Mouse (Mus musculus) CH12F3 (cell line): ENCODE measurements around the gene Ercc6l2.
"Not testable (repeated sequence)": the region's sequence is repeated elsewhere in the genome, so short reads cannot be mapped to it uniquely, and the experiment has no call there.

Source experiments
- in situ Hi-C: fragments of 300-500 bp; cut with MboI; formaldehyde crosslinking; loops from 2 replicates; pipeline ENCODE4 v1.14.3; 2020; ENCODE audit warnings: low sequenced_read_pairs

Ercc6l2 gene

DNA sequence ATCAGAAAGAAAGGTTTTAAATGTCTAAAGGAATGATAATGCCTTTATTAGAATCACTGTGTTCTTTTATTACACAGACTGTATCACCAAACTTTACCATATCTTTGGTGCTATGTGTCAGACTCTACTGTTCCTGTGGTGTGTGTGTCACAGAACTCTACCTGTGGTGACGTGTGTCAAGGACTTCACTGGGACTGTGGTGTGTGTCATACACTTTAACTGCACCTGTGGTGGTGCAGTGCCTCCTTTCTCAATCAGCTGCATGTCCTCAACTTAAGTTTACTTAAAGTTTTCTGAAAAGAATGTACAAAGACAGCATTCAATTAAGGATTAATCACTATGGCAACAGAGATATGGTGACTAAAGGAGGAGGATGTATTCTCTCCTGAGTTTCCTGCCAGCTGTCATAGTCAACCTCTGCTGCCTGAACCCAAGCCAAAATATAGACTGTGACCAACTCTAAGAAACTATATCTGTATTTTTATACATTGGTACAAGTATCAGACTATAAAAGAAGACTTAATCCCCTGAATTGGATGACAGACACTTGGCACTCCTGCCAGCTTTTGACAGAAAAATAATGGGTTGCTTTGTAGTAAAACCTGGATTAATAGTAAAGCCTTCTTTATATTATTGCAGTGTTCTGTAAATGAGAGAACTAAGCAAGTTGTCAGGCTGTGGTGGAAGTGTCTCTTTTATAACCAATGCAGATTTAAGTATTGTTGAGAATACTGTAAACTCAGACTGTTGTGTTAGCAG, 64.2 kb downstream of the Ercc6l2 start:
- in situ Hi-C loops: no loop called here

DNA sequence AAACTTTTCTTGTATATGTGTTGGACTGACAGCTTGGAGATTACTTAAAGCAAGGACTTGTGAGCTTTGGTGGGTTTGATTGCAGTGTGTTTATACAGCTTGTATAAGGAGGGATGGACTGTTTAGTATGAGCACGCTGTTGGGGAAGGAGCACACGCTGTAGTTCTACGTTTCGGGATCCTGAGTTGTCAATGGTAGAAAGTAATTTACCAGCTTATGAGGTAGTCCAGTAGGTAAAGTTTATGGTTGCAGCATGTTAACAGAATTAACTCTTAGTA, 64.8 kb downstream of the Ercc6l2 start:
- in situ Hi-C loops: no loop called here

DNA sequence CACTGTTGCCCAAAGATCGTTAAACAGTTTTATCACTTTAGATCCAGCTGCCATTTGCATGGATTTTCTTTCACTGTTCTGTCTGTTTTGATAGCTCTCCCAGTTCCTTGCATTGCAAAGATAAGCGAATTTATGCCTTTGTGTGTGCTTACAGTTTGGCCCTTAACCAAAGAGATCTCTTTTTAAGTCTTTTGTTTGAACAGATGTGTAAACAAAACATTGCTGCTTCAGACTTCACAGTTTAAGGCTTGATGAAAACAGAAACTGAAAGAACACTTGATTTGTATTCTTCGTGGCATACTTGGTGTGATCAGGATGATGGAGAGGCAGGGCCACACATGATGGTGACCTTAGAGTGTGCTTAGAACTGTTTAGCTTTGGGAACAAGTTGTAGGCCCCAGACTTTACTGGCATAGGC, 70.5 kb downstream of the Ercc6l2 start:
- in situ Hi-C loops: no loop called here

DNA sequence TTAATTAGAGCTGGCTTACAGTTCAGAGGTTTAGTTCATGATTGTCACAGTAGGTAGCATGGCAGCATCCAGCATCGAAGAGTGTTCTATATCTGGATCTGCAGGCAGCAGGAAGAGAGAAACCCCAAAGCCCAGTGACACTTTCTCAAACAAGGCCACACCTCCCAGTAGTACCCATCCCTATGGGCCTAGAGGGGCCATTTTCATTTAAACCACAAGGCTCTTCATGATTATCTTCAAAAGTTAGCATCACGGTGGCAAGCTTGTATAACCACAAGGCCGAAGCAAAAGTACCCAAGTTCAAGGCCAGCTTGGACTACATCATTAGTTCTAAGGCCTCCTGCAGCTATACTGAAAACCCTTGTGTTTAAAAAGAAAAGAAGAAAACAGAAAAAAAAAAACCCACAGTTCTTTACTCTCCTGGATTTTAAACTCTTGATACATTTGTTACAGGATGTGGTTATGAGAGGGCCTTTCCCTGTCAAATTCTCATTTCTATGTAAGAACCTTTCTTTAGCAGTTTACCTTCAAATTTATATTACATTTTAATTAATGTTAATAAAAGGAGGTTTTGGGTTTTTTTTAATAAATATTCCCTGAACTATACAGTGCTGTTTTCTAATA, 71.5 kb downstream of the Ercc6l2 start:
- in situ Hi-C loops: no loop called here

DNA sequence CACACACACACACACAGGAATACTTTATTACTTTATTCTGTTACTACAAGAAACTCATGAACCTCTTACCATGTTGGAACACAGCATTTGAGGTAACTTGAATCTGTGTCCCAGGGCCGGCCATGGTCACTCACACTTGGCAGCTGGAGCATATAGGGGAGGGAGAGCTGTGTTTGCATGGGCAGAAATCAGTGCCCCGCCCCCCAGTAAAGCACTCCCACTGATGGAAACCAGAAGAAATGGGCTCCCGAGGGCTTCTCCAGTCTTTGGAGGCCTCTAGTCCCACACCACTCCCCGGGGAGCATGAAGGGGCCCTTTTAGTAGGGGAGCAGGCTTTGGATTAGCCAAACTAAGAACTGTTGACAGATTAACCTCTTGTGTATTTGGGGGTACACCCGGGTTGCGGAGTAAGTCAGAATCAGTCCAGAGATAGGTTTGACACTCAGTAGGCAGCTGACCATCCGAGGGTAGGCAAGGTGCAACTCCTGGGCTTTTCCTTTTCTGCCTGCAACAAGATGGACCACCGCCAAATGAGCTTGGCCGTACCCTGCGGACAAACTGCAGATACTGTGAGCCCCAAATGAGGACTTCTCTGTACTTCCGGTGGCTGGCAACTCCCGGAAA, 85.8 kb downstream of the Ercc6l2 start:
- in situ Hi-C loops: no loop called here

DNA sequence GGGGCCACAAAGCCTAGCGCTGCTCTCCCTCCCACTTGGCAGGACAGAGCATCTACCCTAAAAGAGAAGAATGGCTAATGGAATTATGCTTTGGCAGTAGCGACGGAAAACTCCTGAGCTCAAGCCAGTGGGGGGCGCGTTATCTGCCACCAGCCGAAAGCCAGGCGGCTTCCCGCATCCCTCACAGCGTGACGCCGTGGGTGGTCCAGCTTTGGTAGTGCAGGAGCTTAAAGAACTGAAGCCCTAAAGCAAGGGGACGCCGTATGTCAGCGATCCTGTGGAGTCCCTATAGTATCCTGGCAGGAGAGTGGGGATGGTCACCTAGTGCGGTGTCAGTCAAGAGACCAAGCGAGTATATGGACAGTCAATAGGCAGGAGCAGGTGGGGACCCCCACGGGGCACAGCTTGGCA, 86.3 kb downstream of the Ercc6l2 start:
- in situ Hi-C loops: no loop called here

DNA sequence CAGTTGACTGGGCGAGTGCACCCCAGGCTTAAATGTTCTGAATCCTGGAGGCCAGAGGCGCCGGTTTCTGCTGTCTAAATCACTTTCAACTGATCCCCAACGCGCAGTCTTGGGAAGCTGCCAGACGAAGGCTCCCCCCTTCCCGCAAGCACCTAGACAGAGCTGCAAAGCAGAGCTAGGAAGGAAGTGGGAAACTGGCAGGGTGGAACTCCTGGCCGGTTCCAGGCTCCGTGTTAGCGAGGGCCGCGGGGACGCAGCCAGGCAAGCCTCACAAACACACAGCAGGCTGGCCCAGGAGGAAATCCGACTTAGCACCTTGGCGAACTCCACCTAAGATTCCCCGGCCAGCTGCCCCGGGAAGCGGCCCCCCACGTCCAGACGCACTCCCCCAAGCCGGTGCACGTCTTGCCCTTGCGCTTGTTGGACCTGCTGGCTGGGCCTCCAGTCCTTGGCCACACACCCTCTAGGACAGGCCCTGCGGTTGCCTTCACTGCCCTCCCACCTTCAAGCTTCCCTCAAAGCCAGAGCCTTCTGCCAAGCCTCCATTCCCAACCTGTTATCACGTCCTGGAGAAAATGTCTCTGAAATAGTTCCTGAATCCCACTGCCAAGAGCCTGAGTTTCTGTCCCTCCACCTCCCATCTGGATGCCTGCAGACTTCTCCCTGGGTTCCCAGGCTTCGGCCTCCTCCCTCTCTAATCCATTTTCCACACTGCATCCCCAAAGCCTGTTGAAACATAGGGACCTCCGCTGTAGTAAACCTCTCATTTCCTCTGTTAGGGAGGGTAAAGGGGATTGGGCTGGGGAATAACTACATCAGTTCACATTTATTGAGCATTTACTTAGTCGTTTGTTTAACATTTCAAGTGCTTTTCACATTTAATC, 86.9 kb downstream of the Ercc6l2 start:
- in situ Hi-C loops: no loop called here

DNA sequence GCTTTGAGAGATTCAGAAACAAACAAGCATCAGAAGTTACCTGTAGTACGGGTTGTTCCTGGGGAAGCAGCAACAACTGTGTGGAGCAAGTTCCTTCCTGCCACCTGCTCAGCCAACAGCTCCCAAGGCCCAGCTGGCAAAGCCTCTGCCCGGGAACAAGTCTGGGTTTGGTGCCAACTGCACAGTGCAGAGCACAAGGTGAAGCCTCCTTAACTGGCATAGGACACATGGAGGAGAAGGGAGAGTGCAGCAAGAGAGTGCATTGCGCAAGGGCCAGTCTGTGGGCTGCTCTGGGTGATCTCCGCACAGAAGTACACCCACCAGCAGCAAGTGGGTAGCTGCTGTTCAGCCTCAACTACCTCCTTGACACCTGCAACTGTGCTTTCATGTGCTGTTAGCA, 91.5 kb downstream of the Ercc6l2 start:
- in situ Hi-C loops: no loop called here

DNA sequence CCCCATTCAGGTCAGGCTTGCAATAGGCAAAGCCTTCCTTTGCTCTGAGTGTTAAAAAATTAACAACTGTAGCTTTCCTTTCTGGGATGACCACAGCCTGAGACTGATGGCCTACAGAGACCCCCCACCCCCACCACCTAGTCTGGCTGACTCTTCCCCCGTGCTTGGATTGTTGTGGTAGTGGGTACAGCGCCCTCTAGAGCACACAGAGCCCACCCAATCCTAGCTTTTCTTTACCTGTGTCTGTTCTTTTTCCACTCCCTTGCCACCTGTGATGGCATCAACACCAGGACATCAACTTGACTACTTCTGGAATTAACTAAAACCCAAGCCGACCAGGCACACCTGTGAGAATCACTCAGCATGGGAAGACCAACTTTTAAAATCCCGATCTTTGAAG, 92.4 kb downstream of the Ercc6l2 start:
- in situ Hi-C loops: no loop called here

DNA sequence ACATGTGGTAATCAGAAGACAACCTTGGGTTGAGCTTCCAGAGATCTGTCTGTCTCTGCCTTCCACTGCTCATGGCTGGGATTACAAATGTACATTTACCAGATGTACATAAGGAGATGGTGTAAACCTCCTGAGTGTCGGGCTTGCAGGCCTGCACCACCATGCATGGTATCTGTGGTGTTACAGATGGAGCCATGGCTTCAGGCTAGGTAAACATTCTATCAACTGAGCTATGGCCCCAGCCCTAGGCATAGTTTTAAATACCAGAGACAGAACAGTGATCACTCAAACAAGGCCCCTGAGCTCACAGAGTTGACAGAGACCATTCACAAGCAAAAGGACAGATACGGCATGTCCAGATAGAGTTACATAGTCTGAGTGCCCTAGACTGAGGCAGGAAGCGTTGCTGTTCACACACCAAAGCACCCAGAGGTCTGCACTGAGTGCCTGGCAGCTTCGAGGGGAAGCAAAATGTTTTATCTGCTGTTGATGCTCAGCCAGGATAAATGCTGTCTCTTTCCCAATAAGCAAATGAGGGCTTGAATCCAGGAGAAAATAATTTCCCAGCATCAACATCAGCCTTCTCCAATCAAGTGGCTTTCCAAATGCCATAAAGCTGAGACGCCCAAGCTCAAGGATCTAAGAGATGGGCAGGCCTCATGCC, 95.2 kb downstream of the Ercc6l2 start:
- in situ Hi-C loops: no loop called here

DNA sequence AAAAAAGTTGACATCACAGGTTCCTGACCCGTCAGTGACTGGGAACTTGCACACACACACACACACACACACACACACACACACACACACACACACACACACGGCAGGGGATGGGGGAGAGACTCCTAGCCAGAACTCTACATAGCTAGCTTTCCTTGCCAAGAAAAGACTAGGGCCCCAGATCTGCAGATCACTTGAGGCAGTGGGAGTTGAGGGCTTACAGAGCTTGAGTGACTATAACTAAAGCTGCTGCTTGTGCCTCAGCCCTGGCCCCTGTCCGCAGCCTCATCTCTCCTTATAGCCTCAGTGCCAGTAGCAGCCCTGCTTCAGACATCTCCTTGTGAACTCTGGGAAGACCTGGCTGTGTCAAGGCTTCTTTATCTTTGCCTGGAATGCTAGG, 96.6 kb downstream of the Ercc6l2 start:
- in situ Hi-C loops: no loop called here

DNA sequence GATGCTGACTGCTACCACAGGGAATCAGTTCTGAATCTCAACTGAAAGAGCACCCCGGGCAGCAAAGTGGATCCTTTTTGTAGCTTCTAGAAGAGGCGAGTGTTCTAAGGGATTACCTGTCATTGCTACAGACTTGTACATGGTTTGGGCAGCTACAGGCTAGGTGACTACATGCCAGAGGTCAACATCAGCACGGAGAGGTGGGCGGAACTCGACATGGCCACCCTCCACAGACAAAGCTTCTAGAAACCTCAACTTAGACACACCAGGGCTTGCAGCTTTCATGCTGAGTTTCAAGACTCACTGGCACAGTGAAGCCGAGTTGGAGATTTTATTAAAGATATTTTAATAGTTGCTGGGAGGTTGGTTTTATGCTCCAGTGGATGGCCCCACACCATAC, 98.1 kb downstream of the Ercc6l2 start:
- in situ Hi-C loops: no loop called here

DNA sequence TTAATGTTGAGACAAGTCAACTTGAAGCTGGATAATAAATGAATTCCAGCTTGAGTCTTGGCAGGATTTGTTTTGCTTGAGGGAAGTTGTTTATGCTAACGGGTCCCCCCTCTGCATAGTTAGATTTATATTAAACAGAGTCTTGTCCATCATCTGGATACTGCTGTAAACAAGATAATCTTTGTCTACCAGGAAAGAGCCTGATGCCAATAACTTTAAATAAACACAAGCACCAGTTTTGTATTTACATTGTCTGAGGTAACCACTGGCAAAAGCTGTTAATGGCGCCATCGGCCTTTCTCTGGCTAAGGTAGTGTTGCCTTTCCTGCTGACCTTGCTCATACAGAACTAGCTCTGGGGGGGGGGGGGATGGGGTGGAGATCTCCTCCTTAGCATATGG, 100.1 kb downstream of the Ercc6l2 start:
- in situ Hi-C loops: no loop called here

DNA sequence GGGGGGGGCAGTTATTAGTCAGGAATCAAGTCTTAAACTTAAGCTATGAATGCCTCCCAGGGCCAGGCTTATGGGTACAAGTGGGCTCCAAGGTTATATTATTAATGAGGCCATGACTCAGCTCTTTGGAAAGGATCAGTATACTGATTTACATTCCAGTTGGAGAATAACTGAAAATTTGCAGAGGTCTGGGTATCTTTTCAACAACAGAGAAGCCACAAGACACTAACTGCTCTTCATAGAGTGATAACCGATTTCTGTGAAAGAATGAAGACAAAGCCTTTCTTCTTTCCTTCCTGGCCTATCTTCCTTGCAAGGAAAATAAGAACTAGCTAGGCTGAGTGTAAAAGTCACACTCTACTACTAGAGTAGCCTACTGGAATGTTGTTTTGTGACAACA, 100.6 kb downstream of the Ercc6l2 start:
- in situ Hi-C loops: no loop called here

DNA sequence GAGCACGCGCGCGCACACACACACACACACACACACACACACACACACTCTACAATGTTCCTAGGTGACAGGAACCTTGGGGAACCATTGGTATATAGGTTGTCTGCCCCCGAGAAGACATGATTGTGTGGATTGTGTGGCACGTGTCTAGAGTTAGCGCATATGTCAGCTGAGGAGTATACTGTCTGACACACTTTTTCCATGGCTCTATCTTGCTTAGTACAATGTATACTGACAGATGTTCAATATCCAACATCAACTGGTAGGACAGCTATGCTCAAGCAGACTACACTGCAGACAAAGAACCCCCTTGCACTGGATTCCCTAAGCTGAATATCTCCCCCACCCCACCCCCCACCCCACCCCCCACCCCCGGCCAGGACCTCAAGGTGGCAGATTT, 101.5 kb downstream of the Ercc6l2 start:
- in situ Hi-C loops: no loop called here

DNA sequence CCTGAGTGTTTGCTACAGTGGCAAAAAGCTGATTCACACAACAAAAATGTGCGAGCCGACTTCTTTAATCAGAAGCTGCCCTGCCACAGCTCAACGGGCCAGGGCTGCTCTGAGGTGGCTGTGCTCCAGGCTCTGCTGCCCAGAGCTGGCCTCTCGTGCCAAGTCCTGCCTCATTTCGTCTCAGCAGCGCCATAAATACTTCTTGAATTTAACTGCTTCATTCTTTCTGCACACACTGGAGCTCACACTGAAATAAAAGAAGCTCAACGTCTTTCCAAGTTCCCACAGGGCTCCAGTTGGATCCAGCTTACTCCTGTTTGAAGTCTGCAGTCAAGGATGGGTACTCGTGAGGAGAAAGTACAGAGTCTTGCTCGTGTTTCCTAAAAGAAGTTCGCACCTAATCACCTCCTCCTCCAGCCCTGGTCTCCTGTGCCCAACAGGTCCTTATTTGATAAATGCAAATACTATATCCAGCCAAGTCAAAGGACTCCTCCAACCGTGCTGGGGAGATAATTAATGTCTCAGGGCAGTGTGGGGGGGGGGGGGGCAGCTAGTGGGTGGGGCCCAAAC, 102.2 kb downstream of the Ercc6l2 start:
- in situ Hi-C loops: no loop called here

DNA sequence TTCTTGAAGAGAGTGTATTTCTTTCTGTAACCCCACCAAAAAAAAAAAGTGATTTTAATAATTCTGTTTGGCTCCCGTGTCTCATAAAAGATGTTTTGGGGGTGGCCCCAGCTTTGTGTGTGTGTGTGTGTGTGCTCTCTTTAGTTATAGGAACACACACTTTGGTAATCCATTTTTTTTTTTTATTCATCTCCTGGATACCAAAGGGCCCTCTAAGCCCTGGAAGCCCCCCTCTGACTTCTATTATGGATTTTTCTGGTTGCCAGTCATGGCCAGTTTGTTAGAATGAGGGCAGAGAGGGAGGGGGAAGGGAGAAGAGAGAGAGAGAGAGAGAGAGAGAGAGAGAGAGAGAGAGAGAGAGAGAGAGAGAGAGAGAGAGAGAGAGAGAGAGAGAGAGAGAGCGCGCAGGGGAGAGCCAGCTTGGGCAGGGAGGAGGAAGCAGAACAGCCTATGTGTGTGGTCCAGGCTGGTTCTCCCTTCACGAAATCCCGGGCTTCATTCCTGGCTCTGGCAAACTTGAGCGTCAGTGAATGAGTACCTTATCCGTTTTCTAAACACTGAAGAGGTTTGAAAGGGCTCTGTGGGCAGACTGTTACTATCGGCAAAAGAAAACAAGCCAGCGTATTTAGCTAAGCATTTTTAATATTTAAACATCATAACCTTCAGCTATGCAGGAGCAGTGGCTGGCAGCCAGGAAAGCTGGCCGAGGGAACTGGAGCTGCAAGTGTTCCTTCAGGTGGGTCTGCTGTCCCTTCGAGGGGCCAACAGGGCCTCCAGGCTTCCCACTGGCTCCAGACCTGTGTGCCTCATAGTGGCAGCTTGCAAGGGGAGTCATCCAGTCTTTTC, 103.0 kb downstream of the Ercc6l2 start:
- in situ Hi-C loops: no loop called here

DNA sequence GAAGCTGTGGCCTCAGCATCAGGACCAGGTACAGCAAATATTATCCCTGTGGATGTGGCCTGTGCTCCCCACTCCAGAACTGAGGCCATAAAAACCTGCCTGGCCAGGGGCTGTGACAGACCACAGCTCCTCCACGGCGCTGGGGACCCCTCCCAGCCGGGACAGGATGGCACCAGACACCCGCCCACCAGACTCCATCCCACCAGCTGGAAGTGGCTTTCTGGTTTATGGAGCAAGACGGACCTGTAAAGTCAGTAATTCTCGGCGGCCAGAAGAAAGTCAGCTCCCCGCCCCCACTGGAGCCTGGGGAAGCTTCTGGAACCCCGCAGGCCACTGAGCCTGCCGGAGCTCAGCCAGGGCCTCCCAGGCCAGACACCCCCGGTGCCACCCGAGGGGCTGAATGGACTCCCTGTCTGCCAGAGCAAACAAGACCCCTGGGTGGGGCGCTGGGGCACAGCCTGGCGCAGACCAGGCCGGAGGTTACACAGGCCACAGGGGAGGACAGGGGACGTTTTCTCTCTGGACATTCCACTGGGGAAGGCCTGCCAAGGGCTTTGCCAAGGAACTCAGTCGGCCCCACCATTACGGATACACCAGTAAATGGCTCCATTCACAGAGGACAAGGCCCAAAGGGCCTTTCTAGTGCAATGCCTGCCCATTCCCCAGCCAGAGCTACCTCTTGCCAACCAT, 103.8 kb downstream of the Ercc6l2 start:
- in situ Hi-C loops: no loop called here

DNA sequence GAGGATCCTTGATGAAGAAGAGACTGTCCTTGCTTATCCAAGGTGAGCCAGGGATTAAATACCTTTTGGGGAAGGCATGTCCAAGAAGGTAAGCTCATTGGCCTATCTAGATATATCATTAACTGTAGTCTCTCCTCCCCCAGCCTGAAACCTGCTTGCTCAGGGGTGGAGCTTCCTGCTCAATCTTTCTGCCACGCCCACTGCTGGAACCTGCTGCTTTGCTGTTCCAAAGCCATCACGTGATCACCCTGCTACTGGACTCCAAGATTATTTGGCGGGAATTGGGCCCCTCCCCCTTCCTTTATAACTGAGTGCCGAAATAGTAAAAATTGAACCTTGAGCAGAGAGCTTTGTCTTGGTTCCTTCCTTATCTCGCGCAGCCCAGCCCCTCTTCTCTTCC, 109.0 kb downstream of the Ercc6l2 start:
- in situ Hi-C loops: not testable (repeated sequence)
